Mouse (Mus musculus): ENCODE data around the gene Rnh1.

DNA sequence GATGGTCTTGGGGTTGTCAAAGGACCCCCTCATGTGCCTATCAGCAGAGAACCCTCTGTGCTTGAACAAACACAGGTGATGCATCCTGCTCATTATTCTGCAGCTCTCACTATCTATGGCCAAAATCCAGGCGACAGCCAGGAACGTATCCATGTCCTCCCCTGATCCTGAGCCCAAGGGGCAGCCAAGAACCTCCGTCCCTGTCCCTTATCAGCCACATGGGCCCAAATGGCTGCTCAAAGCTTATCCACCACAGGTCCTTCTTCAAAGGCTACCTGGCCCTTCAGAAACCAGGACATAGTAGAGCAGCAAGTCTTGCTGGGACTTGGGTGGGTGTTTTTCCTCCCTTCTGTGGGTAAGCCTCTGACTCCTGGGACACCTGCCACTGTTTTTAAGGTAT lies 15.5 kb upstream of the Rnh1 start:
- TF ChIP-seq RCOR1 (conservative IDR thresholded peaks at IDR 0.05; ENCODE audit: low read depth, low read length) (no peak), E2F4 (IDR thresholded peaks at IDR 0.05; ENCODE audit: insufficient replicate concordance, low read depth, low read length) (no peak), CTCF (conservative IDR thresholded peaks at IDR 0.05 in 1 of 2, IDR thresholded peaks at IDR 0.05 in 1 of 2; ENCODE audit: low read depth in 2 of 2, low read length in 2 of 2) (no peak), POLR2A (IDR thresholded peaks at IDR 0.05; ENCODE audit: low read depth, low read length) (no peak), SIN3A (IDR thresholded peaks at IDR 0.05; ENCODE audit: low read length) (no peak), CHD2 (IDR thresholded peaks at IDR 0.05; ENCODE audit: low read length) (no peak), MAFK (IDR thresholded peaks at IDR 0.05; ENCODE audit: insufficient replicate concordance, low read length) (no peak), ZKSCAN1 (IDR thresholded peaks at IDR 0.05; ENCODE audit: borderline replicate concordance, low read depth, low read length) (no peak)

Measured in CH12.LX (cell line).